Mouse (Mus musculus) ovary, postnatal 10 days (tissue): ENCODE measurements around the gene Agpat4.

Experiments used
- DNase-seq: peaks from one replicate; pipeline ENCODE4 v3.0.0; 2022; ENCODE audit warnings: low spot score

Gene Agpat4

GRCm38 (mm10) chr17:12228471-12228870 is 110.0 kb downstream of the Agpat4 start:
- DNase-seq: no peak

DNA sequence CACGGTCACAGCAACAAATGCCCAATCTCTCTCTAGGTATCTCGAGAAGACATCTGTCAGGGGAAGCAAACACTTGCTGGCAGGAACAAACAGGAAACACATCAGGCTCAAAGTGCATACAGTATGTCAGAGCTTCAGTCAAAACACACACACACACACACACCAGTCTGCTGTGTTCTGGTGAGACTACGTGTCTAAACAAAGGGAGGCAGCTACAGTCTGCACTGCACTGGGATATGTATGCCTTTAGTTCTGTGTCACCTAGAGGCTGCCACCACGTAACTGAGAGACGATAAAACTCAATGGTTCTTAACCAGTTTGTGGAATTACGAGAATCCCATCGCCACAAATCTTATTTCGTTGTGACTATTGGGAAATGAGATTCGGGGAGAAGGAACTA is 111.3 kb downstream of the Agpat4 start:
- no peak for DNase-seq

DNA sequence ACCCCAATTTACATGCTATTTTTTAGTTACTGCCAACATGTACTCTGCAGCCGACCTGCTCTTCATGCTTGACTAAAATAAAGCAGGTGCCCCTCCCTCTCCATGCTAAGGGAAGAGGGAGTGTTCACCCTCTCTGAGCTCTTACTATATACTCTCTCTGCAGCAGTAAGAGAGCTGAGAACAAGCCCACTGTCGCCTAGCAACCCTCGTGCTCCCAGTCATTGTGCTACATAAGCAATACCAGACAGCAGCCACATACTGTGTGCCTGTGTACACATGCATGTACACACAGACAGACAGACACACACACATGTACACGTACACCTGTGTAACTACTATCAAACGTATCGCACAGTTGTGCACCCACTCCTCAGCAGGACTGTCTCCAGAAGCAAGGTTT is 111.7 kb downstream of the Agpat4 start:
- no peak for DNase-seq

DNA sequence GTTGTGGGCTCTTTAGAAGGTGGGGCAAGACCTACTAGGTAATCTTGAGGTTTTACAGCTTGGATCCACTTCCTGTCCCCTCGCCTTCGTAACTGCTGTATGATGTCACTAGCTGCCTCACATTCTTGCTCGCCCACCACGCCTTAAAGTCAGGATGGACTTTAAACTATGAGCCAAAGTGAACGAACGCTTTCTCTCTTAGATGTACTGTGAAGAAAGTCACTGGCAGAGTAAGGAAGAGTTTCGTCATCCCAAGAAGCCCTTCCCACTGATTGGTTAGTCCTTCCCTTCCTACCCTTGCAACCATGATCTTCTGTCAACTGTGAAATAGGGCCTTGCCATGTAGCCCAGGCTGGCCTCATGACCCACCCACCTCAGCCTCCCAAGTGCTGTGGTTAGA is 112.6 kb downstream of the Agpat4 start:
- DNase-seq: no peak

DNA sequence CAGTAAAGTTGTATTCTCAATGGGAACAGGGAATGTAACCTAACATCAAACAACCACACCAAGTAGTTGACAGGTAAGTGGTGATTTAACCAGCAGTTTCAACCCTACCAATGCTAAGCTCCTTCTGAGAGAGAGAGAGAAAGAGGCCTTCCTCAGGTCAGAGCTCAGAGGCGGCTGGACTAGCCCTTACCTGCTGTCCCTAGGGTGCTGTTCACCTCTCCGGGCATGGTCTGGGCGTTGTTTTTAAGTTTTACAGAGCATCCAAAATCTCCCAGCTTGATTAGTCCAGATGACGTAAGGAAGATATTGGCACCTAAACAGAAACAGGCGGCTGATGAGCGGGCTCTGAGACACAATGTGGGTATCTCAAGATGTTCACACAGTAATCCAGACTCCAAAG is 114.2 kb downstream of the Agpat4 start:
- DNase-seq: no peak

DNA sequence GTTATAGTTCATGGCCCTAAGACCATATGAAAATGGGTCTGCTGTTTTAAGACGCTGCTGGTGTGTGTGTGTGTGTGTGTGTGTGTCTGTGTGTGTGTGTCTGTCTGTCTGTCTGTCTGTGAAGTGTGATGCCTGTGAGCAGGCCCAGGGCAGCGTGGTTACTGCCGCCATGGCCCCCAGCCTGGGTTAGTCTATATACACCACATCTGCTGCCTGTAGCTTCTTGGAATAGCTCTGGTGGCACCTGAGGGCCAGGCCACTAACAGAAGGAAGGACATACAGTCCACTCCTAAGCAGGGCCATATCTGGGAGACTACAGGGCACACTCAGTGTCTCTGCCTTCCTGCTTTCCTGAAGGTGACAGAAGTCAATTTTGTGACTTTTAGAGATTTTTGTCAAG is 122.2 kb downstream of the Agpat4 start:
- no peak for DNase-seq

DNA sequence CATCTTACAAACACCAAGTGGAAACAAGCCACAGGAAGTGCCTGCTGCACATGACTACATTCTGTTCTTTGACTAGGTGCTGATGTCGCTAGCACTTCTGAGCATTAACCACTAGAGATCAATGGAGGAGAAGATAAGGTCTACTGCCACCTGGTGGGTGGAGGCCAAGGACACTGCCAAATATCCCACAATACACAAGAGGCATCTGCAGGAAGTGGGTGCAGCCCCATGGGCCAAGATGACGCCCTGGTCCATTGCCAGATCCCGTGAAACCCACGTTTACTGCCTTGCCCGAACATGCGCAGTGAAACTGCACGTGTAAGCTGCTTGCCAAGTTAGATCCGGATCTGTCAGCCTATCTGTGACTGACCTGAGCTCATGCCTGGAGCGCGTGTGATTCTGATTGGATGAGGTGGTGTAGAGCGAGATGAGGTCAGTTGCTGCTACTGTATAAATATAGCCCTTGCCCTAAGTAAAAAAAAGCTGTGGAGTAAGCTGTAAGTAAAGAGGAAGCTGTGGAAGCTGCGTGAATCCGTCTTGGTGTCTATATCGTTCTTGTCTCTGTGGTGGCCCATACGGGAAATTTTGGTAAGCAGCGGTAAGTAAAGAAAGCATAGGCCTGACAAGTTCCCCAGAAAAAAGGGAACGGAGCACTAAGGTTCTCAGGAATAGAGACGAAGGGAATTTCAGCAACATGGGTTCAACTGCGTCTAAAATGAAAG is 131.4 kb downstream of the Agpat4 start:
- DNase-seq: no peak

DNA sequence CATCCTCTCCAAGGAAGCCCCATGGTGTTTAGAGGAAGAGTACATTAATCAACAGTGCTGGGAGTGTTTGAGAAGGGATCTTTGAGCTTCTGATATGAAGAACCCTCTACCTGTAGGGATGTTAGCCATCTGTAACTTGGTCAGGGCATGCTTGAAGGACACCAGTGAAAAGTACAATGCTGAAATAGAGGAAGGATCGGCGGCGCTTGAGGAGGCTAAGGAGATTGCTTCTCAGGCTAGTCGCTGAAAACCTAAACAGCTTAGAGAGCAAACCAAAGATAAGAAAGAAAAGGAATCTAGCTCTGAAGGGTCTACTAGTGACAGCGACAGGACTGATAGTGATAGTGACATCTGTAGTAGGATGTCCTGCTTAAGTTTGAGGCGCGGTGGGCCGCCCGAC is 132.1 kb downstream of the Agpat4 start:
- DNase-seq: no peak

DNA sequence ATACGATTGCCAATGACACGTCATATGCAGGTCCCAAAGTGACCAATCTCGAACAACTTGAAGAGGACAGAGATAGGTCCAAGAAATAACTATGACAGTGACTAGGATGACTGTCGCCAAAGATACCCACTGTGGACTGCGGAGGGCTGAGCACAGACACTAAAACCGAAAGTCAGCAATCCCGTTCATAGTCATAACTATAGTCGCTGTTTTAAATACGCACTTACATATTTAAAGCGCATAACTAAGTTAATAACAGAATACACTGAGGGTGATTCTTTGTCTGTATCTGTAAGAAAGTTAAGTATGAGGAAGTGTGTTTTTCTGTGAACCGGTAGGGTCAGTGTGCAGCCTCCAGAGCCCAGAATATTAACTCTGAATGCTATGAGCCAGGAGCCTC is 137.6 kb downstream of the Agpat4 start:
- DNase-seq: no peak

GRCm38 (mm10) chr17:12258517-12258916 is 140.0 kb downstream of the Agpat4 start:
- DNase-seq: no peak

GRCm38 (mm10) chr17:12259957-12260356 is 141.5 kb downstream of the Agpat4 start:
- DNase-seq: no peak

DNA sequence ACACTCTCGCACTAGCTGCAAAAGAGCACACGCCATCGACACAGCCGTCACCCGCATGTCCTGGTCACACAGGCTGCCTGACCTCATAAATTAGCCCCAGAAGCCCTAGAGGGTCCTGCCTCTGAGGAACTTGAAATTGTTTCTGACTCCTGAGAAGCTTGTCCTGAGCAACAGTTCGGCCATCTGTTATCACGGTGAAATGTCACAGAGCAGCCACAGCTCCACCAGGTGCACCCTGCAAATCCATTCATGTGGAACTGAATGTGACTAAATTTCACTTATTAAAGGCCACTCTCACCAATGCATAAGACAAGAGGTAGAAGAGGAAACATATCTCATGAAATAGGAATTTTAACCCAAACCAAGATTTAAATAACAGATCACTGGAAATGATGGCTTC is 142.9 kb downstream of the Agpat4 start:
- no peak for DNase-seq

DNA sequence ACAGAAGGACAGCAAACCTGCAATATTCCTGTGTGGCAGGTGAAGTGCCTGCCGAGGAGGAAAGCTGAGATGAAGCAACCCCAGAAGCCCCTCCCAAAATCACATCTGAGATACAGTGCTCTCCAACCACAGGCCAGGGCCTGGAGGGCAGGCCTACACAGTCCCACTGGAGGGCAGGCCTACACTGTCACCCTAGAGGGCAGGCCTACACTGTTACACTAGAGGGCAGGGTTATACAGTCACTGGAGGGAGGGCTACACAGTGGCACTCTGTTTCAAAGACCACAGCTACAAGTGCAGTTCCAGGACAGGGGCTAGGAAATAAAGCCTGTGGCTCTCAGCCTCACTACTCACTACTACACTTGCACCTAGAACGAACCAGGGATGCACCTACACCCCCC is 143.4 kb downstream of the Agpat4 start:
- DNase-seq: no peak

DNA sequence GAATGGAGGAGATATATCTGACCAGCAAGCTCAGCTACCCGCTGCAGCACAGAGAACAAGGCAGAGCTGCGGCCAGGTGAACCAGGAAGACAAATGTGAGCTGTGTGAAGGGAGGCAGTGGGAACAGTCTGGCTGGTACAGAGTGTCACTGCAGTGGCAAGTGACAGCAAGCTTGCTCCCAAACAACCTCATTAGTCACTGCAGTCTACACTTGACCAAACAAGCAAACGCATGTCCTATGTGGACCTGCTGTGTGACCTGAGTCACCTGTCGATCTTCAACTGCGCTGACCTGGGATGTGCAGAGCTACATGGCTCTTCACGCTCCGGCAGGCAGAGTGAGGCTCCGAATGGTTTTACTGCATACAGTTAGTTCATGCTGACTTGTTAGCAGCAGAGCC is 144.3 kb downstream of the Agpat4 start:
- DNase-seq: no peak

DNA sequence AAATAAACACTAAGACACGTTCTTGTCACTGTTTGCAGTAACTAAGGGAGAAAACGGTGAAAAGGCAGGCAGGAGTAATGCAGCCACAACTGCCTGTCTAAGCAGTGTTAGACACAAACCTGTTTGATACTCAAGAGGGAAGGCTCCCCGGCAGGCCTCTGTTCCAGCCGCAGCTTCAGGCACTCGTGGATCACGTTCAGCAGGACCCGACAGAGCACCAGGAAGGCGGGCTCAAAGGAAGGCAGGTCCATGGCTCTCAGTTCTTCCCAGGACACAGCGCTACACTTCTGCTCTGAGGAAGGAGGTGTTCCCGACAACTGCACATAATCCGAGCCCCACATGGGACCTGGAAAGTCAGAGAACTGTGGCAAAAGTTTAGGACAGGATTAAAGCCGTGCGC is 145.3 kb downstream of the Agpat4 start:
- no peak for DNase-seq

- no peak for DNase-seq
Measured at GRCm38 (mm10) chr17:12264293-12264692, 145.8 kb downstream of the Agpat4 start.

- DNase-seq: no peak
Measured at GRCm38 (mm10) chr17:12265969-12266925, 147.7 kb downstream of the Agpat4 start.

DNA sequence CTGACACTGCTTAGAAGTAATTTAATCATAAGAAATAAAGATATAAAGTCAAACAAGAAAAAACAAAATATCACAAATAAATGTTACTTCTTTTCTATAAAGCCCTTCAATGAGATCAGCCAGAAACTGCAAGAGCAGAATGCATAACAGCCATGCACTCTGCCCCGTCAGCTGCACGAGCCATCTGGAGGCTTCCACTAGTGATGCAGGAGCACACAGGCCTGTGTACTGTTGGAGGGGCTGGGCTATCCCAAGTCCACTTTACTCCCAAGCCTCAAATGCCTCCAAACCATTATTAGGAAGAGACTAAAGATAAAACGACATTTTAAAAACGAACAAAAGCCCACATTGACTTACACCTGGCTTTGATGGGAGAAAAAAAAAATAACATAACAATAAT is 149.6 kb downstream of the Agpat4 start:
- no peak for DNase-seq

DNA sequence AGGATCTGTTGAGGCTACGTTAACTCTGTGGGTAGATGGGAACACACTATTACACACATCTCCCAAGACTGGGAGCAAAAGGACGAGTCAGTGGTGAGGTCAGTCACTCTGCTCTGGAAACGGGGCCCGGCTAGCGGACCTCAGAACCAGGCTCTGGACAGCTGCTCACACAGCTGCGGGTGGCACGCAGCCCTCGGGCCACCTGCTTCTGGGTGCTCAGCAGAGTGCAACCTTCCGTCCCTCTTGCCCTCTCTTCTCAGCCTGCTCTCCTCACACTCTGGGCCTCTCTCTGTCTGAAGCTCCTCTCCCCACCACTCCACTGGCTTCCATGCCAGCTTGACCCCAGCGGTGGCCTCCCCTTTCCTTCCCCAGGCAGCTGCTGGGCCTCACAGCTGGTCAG is 150.0 kb downstream of the Agpat4 start:
- DNase-seq: no peak
